16 mouse cellular contexts compared by ENCODE assay signal in genomic region chr9:15953585-15954337, GRCm38 (mm10).
DNase-seq lines count a peak whose midpoint lies in the region; ATAC-seq and TF ChIP-seq lines count a peak whose summit lies in the region.
"Had no signal": no experiment of that assay in that cellular context is flagged by ENCODE, and none has a peak within 500 bp of the region (broad histone marks: within the 10 kb centered on the region; RNA-seq: fewer than 3 reads in every experiment).

No protein-coding gene starts in this region.

- H3K4me1 ChIP-seq in limb, embryonic 13.5 days = no peaks in the 10 kb centered on the region
- peaks cover 10% of the 10 kb centered on the region for H3K4me1 ChIP-seq in limb, embryonic 10.5 days
- H3K4me1 ChIP-seq: embryonic facial prominence, embryonic 13.5 days; heart, embryonic 13.5 days had no signal

- ATAC-seq in limb, embryonic 13.5 days (ENCODE audit: low FRiP score, low read depth) = peak; percentile 72
- ATAC-seq: forebrain, embryonic 13.5 days; intestine, embryonic 16.5 days had no signal

- no peak for TF ChIP-seq CTCF in brain, embryonic 14.5 days (IDR thresholded peaks at IDR 0.05; ENCODE audit: borderline replicate concordance, extremely low read depth, insufficient read depth, insufficient read length)

- no peak overlapping the region for H3K4me3 ChIP-seq in limb, embryonic 13.5 days
- no peak overlapping the region for H3K4me3 ChIP-seq in limb, embryonic 10.5 days
- H3K4me3 ChIP-seq: embryonic facial prominence, embryonic 13.5 days; forebrain, embryonic 13.5 days; heart, embryonic 13.5 days; hindbrain, embryonic 15.5 days had no signal

- peak; percentile 46 for DNase-seq in cerebellum, postnatal 14 days
- DNase-seq in cerebellum, adult 11-12 months = no peak
- DNase-seq in gastrocnemius, postnatal 10 days = peak; percentile 8
- DNase-seq in gastrocnemius, postnatal 36 days = no peak
- DNase-seq in limb, embryonic 10.5 days (ENCODE audit: low spot score) = no peak
- DNase-seq in brain, embryonic 14.5 days (ENCODE audit: low read depth) = peak; percentile 53
- no peak for DNase-seq in thymus, adult 18-20 months
- DNase-seq: adrenal gland, postnatal 10 days; cerebellum, adult 2 months; heart, postnatal 36 days had no signal

- intact Hi-C loops in gastrocnemius, postnatal 36 days (cut with DNase I) = no loop called here

- no peaks in the 10 kb centered on the region for H3K9me3 ChIP-seq in limb, embryonic 13.5 days
- H3K9me3 ChIP-seq in limb, embryonic 10.5 days (replicated peaks) = no peaks in the 10 kb centered on the region
- H3K9me3 ChIP-seq: embryonic facial prominence, embryonic 13.5 days; forebrain, embryonic 13.5 days; heart, embryonic 13.5 days; hindbrain, embryonic 15.5 days had no signal

- 67% methylated on average over 6 of the region's 6 CpGs for WGBS in limb, embryonic 13.5 days
- WGBS in limb, embryonic 10.5 days = 89% methylated on average over 6 of the region's 6 CpGs

- no peaks in the 10 kb centered on the region for H3K36me3 ChIP-seq in limb, embryonic 13.5 days
- H3K36me3 ChIP-seq in limb, embryonic 10.5 days = no peaks in the 10 kb centered on the region
- H3K36me3 ChIP-seq: embryonic facial prominence, embryonic 13.5 days; heart, embryonic 13.5 days; hindbrain, embryonic 15.5 days had no signal

- H3K4me2 ChIP-seq in limb, embryonic 13.5 days (replicated peaks) = no peak overlapping the region
- H3K4me2 ChIP-seq: embryonic facial prominence, embryonic 13.5 days; forebrain, embryonic 13.5 days; heart, embryonic 13.5 days; hindbrain, embryonic 15.5 days had no signal

- H3K27me3 ChIP-seq in limb, embryonic 13.5 days = no peaks in the 10 kb centered on the region
- H3K27me3 ChIP-seq in limb, embryonic 10.5 days (ENCODE audit: low read depth, poor library complexity, severe bottlenecking) = no peaks in the 10 kb centered on the region
- H3K27me3 ChIP-seq: embryonic facial prominence, embryonic 13.5 days; forebrain, embryonic 13.5 days; heart, embryonic 13.5 days; hindbrain, embryonic 15.5 days had no signal

- TF ChIP-seq POLR2A in brain, embryonic 14.5 days (IDR thresholded peaks at IDR 0.05; ENCODE audit: borderline replicate concordance, extremely low read depth, insufficient read depth, insufficient read length, poor library complexity, severe bottlenecking) = no peak

- H3K9ac ChIP-seq in limb, embryonic 13.5 days = no peak overlapping the region
- H3K9ac ChIP-seq: embryonic facial prominence, embryonic 13.5 days; forebrain, embryonic 13.5 days; heart, embryonic 13.5 days; hindbrain, embryonic 15.5 days had no signal

- no peak overlapping the region for H3K27ac ChIP-seq in limb, embryonic 13.5 days
- H3K27ac ChIP-seq in limb, embryonic 10.5 days = no peak overlapping the region
- H3K27ac ChIP-seq: embryonic facial prominence, embryonic 13.5 days; forebrain, embryonic 13.5 days; heart, embryonic 13.5 days; hindbrain, embryonic 15.5 days had no signal

Comparison
In these comparisons a context has a peak if more than half of its experiments do, and no peak if none do; other contexts are left out.
1. DNase-seq: peak in cerebellum, postnatal 14 days (2 of 2), gastrocnemius, postnatal 10 days (single experiment) and brain, embryonic 14.5 days (single experiment); none in cerebellum, adult 11-12 months (single experiment), gastrocnemius, postnatal 36 days (0 of 2), limb, embryonic 10.5 days (single experiment) and thymus, adult 18-20 months (0 of 2).